Mouse (Mus musculus) liver, embryonic 12.5 days (tissue): ENCODE measurements around the gene Pgm2. TPM values are rescaled to one million over a fixed set of nuclear protein-coding genes. Genes with fewer than 3 reads are reported as not detected.

ENCODE experiments used
- ATAC-seq: fragments of 200-750 bp; cut with Nextera tagmentation; 2 replicates; pipeline ENCODE4 v1.8.0; 2017; ENCODE audit warnings: moderate number of reproducible peaks, mild to moderate bottlenecking, moderate library complexity
- H3K27ac ChIP-seq: fragments of 300-500 bp; sonication (generic); 2 replicates; pipeline ENCODE4 v1.5.1; 2016; ENCODE audit warnings: mild to moderate bottlenecking
- H3K27me3 ChIP-seq: fragments of 300-500 bp; sonication (generic); replicated peaks from 2 replicates; pipeline ENCODE4 v1.6.1; 2016; ENCODE audit warnings: mild to moderate bottlenecking, moderate library complexity
- H3K36me3 ChIP-seq: fragments of 300-500 bp; sonication (generic); 2 replicates; pipeline ENCODE4 v1.6.1; 2016; ENCODE audit warnings: mild to moderate bottlenecking, moderate library complexity
- H3K4me1 ChIP-seq: fragments of 300-500 bp; sonication (generic); 2 replicates; pipeline ENCODE4 v1.6.1; 2016
- H3K4me2 ChIP-seq: fragments of 300-500 bp; sonication (generic); 2 replicates; pipeline ENCODE4 v1.6.1; 2016; ENCODE audit warnings: mild to moderate bottlenecking, moderate library complexity
- H3K4me3 ChIP-seq: fragments of 300-500 bp; sonication (generic); 2 replicates; pipeline ENCODE4 v1.5.1; 2016; ENCODE audit warnings: mild to moderate bottlenecking, moderate library complexity
- H3K9ac ChIP-seq: fragments of 300-500 bp; sonication (generic); 2 replicates; pipeline ENCODE4 v1.6.1; 2016; ENCODE audit warnings: mild to moderate bottlenecking, moderate library complexity
- H3K9me3 ChIP-seq: fragments of 300-500 bp; sonication (generic); replicated peaks from 2 replicates; pipeline ENCODE4 v1.6.1; 2016; ENCODE audit warnings: mild to moderate bottlenecking, moderate library complexity
- WGBS: fragments of 180-500 bp; shearing (Covaris S2); methylation state at CpG from one replicate; pipeline ENCODE4 v1.1.7; 2016; ENCODE audit not compliant: insufficient replicate concordance; 5-methylcytosine and 5-hydroxymethylcytosine counted together
- polyA plus RNA-seq: library from polyadenylated mRNA; unstranded; fragments of >200 nt; fragmentation: Nextera tagmentation; extraction: Ambion mirVana; gene quantifications from 2 replicates; pipeline ENCODE4 v1.2.1, GENCODE M21; 2016

Pgm2 gene
- polyA plus RNA-seq, 1 experiment from 2014 or later = 32.3 TPM

- H3K9ac ChIP-seq = no peak overlapping the region
- WGBS = 66% methylated on average over 4 of the region's 4 CpGs
- H3K4me3 ChIP-seq = no peak overlapping the region
- no peak overlapping the region for H3K4me2 ChIP-seq
- no peaks in the 10 kb centered on the region for H3K36me3 ChIP-seq
- H3K9me3 ChIP-seq = no peaks in the 10 kb centered on the region
- ATAC-seq = no peak
- no peak overlapping the region for H3K27ac ChIP-seq
- 0 out of 2 replicates have a peak, but pooled peaks cover 4% of the 10 kb centered on the region for H3K4me1 ChIP-seq
- H3K27me3 ChIP-seq = no peaks in the 10 kb centered on the region
Observed at GRCm38 (mm10) chr5:64062882-64063621, 29.7 kb upstream of the Pgm2 start.

- ATAC-seq = no peak
- Histone ChIP-seq H3K27ac (no peak overlapping the region), H3K36me3 (no peaks in the 10 kb centered on the region), H3K27me3 (no peaks in the 10 kb centered on the region), H3K9ac (no peak overlapping the region), H3K4me2 (no peak overlapping the region), H3K9me3 (no peaks in the 10 kb centered on the region), H3K4me3 (no peak overlapping the region), H3K4me1 (0 out of 2 replicates have a peak, but pooled peaks cover 4% of the 10 kb centered on the region)
- WGBS = 54% methylated on average over 11 of the region's 11 CpGs
Observed at GRCm38 (mm10) chr5:64063622-64064355, 29.0 kb upstream of the Pgm2 start.

GRCm38 (mm10) chr5:64064401-64064800 lies 28.3 kb upstream of the Pgm2 start:
- ATAC-seq = no peak
- Histone ChIP-seq H3K27ac (no peak overlapping the region), H3K9ac (no peak overlapping the region), H3K36me3 (no peaks in the 10 kb centered on the region), H3K4me1 (0 out of 2 replicates have a peak, but pooled peaks cover 4% of the 10 kb centered on the region), H3K4me2 (no peak overlapping the region), H3K4me3 (no peak overlapping the region), H3K27me3 (no peaks in the 10 kb centered on the region), H3K9me3 (no peaks in the 10 kb centered on the region)
- 63% methylated on average over 3 of the region's 3 CpGs for WGBS

GRCm38 (mm10) chr5:64065497-64066046 lies 27.2 kb upstream of the Pgm2 start:
- Histone ChIP-seq H3K4me2 (no peak overlapping the region), H3K9me3 (no peaks in the 10 kb centered on the region), H3K27me3 (no peaks in the 10 kb centered on the region), H3K36me3 (no peaks in the 10 kb centered on the region), H3K9ac (no peak overlapping the region), H3K27ac (no peak overlapping the region), H3K4me3 (no peak overlapping the region), H3K4me1 (0 out of 2 replicates have a peak, but pooled peaks cover 4% of the 10 kb centered on the region)
- no peak for ATAC-seq
- 64% methylated on average over 6 of the region's 6 CpGs for WGBS

GRCm38 (mm10) chr5:64066159-64066558 lies 26.6 kb upstream of the Pgm2 start:
- H3K27me3 ChIP-seq = no peaks in the 10 kb centered on the region
- no peak overlapping the region for H3K9ac ChIP-seq
- no peak overlapping the region for H3K27ac ChIP-seq
- H3K4me1 ChIP-seq = 0 out of 2 replicates have a peak, but pooled peaks cover 4% of the 10 kb centered on the region
- H3K4me3 ChIP-seq = no peak overlapping the region
- no peak overlapping the region for H3K4me2 ChIP-seq
- 19% methylated on average over 2 of the region's 2 CpGs for whole genome bisulfite sequencing
- no peaks in the 10 kb centered on the region for H3K36me3 ChIP-seq
- no peak for ATAC-seq
- no peaks in the 10 kb centered on the region for H3K9me3 ChIP-seq

- Histone ChIP-seq H3K4me1 (0 out of 2 replicates have a peak, but pooled peaks cover 4% of the 10 kb centered on the region), H3K27me3 (no peaks in the 10 kb centered on the region), H3K36me3 (no peaks in the 10 kb centered on the region), H3K4me3 (no peak overlapping the region), H3K27ac (no peak overlapping the region), H3K9me3 (no peaks in the 10 kb centered on the region), H3K9ac (no peak overlapping the region), H3K4me2 (no peak overlapping the region)
- WGBS = 60% methylated on average over 2 of the region's 2 CpGs
- ATAC-seq = no peak
Observed at GRCm38 (mm10) chr5:64067576-64067975, 25.2 kb upstream of the Pgm2 start.

GRCm38 (mm10) chr5:64070081-64070673 lies 22.6 kb upstream of the Pgm2 start:
- Histone ChIP-seq H3K4me3 (no peak overlapping the region), H3K4me2 (no peak overlapping the region), H3K9me3 (no peaks in the 10 kb centered on the region), H3K27ac (no peak overlapping the region), H3K4me1 (0 out of 2 replicates have a peak, but pooled peaks cover 4% of the 10 kb centered on the region), H3K27me3 (peaks cover 3% of the 10 kb centered on the region; the same call in 1 of the 2 replicates), H3K36me3 (no peaks in the 10 kb centered on the region), H3K9ac (no peak overlapping the region)
- ATAC-seq = no peak
- WGBS = 28% methylated on average over 4 of the region's 4 CpGs

- no peak overlapping the region for H3K4me2 ChIP-seq
- H3K9ac ChIP-seq = no peak overlapping the region
- H3K27ac ChIP-seq = no peak overlapping the region
- H3K4me3 ChIP-seq = no peak overlapping the region
- H3K9me3 ChIP-seq = no peaks in the 10 kb centered on the region
- 63% methylated on average over 2 of the region's 2 CpGs for WGBS
- ATAC-seq = no peak
- peaks cover 3% of the 10 kb centered on the region; the same call in 1 of the 2 replicates for H3K27me3 ChIP-seq
- no peaks in the 10 kb centered on the region for H3K36me3 ChIP-seq
- 0 out of 2 replicates have a peak, but pooled peaks cover 3% of the 10 kb centered on the region for H3K4me1 ChIP-seq
Observed at GRCm38 (mm10) chr5:64070742-64071476, 21.8 kb upstream of the Pgm2 start.

- H3K9ac ChIP-seq = no peak overlapping the region
- H3K4me1 ChIP-seq = no peaks in the 10 kb centered on the region
- H3K36me3 ChIP-seq = no peaks in the 10 kb centered on the region
- H3K27ac ChIP-seq = no peak overlapping the region
- ATAC-seq = no peak
- 76% methylated on average over 3 of the region's 3 CpGs for whole genome bisulfite sequencing
- no peaks in the 10 kb centered on the region for H3K9me3 ChIP-seq
- no peak overlapping the region for H3K4me2 ChIP-seq
- no peak overlapping the region for H3K4me3 ChIP-seq
- H3K27me3 ChIP-seq = peaks cover 3% of the 10 kb centered on the region; the same call in 1 of the 2 replicates
Observed at GRCm38 (mm10) chr5:64074455-64074854, 18.3 kb upstream of the Pgm2 start.

GRCm38 (mm10) chr5:64075506-64075905 lies 17.2 kb upstream of the Pgm2 start:
- WGBS = 30% methylated on average over 3 of the region's 3 CpGs
- no peak for ATAC-seq
- H3K36me3 ChIP-seq = no peaks in the 10 kb centered on the region
- no peaks in the 10 kb centered on the region for H3K4me1 ChIP-seq
- peaks cover 3% of the 10 kb centered on the region; the same call in 1 of the 2 replicates for H3K27me3 ChIP-seq
- H3K4me2 ChIP-seq = no peak overlapping the region
- H3K9ac ChIP-seq = no peak overlapping the region
- H3K9me3 ChIP-seq = no peaks in the 10 kb centered on the region
- no peak overlapping the region for H3K27ac ChIP-seq
- no peak overlapping the region for H3K4me3 ChIP-seq

GRCm38 (mm10) chr5:64077353-64077752 lies 15.4 kb upstream of the Pgm2 start:
- Histone ChIP-seq H3K4me2 (no peak overlapping the region), H3K4me3 (no peak overlapping the region), H3K9ac (no peak overlapping the region), H3K27me3 (peaks cover 3% of the 10 kb centered on the region; the same call in 1 of the 2 replicates), H3K27ac (no peak overlapping the region), H3K9me3 (no peaks in the 10 kb centered on the region), H3K4me1 (no peaks in the 10 kb centered on the region), H3K36me3 (no peaks in the 10 kb centered on the region)
- WGBS = 70% methylated on average over 4 of the region's 4 CpGs
- no peak for ATAC-seq
